Mouse (Mus musculus) heart, adult 11 months (tissue): ENCODE results near the gene Olfr373.

Experiments used
- DNase-seq: peaks from one replicate; pipeline ENCODE4 v3.0.0; 2022

The Olfr373 gene

DNA sequence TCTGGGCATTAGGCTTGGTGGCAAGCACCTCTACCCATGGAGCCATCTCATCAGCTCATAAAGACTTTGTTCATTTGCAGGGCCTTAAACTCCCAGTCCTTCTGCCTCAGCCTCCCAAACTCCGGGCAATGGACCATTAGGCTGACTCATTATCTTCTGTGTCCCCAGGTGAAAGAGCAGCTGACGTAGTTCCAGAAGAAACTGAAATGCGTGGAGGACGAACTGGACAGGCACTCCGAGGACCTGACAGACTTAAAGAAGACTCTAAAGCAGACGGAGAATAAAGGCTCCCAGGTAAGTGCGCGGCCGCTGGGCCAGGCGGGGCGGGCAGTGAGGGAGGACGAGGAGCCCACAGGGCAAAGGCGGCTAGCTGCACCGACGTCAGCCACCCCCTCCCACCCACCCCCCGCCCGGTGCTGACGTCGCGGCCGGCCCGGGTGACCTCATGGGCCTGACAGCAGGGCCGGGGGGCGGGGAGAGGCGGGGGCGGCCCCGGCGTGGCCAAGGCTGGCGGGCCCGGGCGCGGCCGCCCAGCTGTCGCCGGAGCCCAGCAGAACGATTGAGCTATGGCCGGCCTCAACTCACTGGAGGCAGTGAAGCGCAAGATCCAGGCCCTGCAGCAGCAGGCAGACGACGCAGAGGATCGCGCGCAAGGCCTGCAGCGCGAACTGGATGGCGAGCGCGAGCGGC, 51.9 kb downstream of the Olfr373 start, which contains the start of gene Tpm4:
Gene Tpm4 (plus strand): TSS at position 220 of the 690 bp plus-strand sequence.
- peak; percentile 99 for DNase-seq

DNA sequence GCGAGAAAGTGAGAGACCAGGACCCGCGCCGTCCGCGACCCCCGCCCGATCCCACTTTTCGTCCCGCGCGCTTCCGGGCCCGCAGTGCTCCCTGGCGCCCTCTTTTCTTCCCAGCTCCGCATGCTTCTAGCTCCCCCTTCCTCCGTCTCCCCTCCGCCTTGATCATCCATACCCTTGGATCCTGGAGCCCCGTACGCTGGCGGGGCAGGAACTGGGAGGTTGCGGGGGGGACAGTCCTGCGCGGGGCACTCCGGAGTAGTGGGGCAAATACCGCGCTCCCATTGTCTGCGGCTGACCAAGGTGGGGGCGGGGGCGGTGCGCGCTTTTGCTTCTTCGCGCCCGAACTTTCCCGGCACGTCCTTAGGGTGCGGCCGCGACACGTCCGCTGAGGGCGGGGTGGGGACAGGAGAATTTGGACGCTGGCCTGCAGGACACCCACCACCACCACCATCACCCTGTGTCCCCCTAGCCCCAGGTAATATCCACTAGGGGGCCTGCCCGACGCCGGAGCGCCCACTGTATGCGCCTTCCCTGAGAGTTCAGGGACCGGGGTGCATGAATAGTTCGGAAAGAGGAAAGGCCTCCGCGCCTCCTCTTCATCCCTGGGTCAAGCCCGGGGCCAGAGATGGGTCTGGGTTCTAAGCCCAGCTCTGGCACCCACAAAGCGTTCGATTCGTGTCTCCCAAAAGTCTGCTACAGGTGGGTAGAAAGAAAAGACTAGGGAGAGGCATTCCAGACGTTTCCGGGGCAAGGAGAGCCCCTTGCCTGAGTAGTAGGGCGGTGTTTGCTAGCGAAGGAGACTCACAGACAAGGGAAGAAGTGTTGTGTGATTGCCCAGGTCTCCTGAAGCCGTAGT, 52.7 kb downstream of the Olfr373 start:
- DNase-seq = peak; percentile 97

DNA sequence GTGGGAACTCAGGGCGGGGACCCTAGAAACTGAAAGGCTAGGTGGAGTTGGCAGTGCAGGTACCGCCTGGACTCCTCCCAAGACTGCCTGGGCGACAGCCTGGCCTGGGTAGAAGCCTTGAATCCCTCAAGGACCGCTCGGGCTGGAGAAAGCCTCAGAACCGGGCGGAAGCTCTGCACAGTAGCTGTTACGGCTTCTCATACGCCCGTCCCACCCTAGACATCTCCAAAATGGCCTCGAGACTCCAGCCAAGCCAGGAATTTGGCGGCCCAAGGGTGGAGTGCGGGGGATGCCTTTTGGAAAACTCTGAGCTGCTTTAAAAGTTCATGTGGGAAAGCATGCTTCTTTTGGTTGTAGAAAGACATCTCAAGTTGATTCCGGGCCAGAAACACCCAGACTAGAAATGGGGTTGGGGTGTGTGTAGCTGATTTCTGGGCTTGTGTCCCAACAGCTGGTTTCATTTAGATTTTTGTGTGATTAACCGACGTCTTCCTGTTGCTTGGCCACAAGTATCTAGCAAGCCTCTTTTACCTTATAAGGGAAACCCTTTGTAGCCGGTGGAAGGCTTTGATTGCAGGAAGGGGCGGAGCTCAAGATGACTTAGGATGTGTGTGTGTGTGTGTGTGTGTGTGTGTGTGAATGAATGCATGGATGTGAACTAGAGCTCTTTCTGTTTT, 53.5 kb downstream of the Olfr373 start:
- DNase-seq = peak; percentile 99

DNA sequence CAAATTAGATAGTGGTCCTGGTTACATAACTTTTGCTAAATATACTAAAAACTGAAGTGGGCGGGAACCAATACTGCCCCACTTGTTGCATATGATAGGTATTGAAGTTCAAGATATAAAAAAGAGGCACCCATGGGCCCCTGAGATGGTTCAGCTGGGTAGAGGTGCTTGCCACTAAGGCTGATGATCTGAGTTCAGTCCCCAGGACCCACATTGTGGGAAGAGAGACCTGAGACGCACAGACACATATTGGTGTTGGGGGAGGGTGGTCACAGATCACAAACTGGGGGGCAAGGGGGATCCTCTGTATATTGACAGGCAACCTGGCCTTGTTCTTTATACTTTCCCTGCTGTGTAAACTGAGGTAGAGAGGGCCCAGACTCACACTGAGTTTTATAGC, 54.5 kb downstream of the Olfr373 start:
- peak; percentile 93 for DNase-seq

DNA sequence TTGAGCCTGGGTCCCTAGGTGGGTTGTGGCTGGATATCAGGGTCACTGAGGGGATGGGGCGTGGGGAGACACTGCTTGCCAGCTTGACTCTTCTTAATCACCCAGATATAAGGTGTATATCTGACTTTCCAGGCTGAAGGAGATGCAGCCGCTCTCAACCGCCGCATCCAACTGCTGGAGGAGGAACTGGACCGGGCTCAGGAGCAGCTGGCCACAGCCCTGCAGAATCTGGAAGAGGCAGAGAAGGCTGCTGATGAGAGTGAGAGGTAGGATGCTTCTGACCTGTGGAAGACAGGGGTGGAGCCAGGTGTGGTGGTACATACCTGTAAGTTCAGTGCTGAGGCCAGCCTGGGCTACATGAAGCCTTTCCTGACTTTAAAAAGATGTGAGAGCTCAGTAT, 55.5 kb downstream of the Olfr373 start:
- DNase-seq = peak; percentile 91

DNA sequence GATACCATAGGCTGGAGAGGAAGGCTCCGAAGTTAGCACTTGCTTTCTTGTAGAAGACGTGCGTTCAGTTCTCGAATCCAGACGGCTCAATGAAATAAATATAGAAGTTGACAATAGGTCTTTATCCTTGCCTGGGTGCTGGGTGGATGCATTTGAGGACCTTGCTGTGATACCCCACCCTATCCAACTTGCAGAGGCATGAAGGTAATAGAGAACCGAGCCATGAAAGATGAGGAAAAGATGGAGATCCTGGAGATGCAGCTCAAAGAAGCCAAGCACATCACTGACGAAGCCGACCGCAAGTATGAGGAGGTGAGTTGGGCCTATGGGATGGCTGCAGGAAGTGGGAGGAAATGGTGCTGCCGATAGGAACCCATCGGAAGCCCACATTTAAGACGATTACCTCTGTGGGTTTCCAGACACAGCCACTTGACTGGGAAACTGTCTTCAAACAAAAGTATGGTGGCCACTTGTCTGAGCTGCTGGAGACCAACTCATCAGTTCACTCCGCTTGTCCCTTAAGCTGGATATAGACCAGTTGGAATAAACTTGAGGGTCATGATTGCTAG, 60.4 kb downstream of the Olfr373 start:
- DNase-seq = peak; percentile 66

DNA sequence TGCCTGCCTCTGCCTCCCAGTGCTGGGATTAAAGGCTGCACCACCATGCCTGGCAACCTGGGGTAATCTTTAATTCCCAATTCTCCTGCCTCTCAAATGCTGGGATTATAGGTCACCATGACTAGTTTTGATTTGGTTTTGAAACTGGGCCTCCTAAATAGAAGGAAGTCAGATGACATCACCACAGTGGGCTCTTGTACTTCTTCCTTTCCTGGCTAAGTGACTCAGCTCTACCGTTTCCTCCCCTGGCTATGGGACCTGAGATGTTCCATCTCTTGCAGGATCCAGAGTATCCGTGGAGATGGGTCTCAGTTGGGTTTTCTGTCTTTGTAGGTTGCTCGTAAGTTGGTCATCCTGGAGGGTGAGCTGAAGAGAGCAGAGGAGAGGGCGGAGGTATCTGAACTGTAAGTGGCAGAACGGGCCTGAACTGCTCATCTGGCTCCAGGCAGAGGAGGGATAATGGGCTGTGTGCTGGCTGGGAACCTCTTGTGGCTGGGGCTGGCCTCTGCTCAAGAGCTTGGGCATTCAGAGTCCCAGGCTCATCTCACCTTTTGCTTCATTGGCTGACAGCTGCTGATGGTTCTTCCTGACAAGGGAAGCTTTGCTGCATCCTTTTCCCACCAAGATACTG, 61.5 kb downstream of the Olfr373 start:
- peak; percentile 81 for DNase-seq

DNA sequence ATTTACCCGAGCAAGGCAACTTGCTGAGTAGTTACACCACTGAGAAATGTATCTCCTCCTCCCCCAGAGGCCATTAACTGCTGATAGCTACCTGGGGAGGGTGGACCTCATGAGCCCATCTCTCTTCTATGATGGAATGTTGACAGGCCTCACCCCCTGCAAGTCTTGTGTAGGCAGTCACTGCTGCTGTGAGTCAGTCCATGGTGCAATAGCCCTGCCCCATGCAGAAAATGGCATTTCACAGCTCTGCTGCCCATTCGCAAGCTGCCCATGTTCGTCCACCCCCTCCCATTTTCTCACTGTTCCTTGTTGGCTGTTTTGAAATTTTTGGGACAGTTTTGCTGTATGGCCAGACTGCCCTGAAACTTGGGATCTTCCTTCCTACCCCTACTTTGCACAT, 62.5 kb downstream of the Olfr373 start:
- DNase-seq = no peak

DNA sequence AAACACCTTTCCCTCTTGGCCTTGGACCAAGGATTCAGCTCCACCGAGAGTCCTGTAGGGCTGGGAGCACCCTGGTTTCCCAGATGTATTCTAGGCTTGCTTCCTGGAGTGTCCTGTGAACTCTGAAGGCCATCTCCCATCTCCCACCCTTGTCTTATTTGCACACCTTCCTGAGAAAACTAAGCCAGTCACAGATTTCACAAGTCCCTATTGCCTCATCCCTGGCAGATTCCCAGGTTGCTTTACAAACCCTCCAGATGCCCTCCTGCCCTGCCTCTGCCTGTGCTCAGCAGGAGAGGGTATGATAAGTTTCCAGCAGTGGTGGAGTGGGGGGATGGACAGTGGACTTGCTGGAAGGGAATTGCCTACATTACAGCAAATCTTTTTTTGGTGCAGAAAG, 63.1 kb downstream of the Olfr373 start:
- DNase-seq = no peak

DNA sequence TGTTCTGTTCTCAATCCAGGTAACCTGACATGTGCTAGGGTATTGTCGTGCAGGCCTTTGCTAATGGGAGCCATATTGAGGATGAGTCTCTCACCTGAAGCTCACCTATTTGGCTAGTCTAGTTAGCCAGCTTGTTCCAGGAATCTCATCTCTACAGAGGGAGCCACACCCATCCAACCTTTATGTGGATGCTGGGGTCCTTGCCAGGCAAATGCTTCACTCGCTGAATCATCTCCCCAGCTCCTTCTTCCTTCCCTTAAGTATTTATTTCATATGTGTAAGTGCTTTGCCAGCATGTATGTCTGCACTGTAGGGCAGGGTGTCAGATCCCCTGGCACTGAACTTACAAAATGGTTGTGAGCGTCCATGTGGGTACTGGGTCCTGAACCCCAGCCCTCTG, 63.6 kb downstream of the Olfr373 start:
- DNase-seq = no peak

DNA sequence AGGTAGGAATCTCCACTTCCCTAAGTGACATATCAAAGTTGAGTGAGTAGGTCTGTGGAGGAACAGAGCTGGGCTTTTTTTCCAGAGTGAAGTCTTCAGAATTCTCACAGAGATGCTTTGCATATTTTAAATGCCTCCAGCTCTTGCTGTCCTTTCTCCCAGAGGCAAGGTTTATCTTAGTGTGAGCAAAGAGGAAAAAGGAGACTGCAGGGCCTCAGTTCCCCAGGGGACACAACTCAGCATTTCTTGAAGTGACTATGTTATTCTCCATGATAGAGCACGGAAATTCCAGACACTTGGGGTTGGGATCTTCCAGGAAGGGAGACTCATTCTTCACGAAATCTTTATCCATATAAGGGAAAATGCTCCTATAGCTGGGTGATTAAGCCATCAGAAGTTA, 64.3 kb downstream of the Olfr373 start:
- no peak for DNase-seq

DNA sequence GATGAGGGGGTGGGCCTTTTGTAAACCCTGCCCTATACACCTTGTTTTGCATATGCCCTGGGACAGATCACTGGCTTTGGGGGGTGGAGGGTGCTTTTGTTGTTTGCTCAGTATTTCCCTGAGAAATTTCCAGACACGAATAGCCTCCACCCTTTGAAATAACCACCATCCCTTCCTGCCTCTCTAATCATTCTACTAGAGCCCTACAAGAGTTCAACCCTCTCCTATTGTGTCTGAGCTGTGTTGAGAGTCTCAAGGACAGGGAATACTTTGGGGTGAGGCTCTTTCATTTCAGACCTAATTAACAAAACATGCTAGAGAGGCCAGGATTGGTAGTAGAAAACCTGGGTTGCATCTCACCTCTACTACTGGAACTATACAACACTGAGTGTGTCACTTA, 66.1 kb downstream of the Olfr373 start:
- DNase-seq = no peak

DNA sequence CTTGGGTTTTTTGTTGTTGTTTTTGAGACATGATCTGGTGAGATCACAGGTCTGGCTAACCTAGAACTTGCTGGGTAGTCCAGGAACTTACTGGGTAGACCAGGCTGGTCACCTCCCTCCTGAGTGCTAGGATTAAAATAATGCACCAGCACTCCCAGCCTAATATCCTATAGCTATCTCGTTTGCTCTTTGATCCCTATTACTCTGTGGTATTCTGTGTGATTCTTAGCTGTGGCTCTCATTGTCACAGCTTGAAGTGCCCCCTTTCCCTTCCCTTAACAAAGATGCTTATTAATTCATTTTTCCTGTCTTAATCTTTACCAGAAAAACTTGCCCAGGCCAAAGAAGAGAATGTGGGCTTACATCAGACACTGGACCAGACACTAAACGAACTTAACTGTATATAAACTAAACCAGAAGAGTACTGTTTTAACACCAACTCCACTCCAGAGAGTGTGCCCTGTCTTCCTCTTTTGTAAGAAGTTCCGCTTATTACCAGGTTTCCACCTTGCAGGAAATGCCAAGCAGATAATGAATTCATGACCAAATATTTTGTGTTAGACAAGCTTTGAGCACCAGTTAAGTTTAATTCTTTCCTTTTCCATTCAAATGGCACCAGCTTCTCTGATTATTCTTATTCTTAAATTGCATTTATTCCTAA, 68.6 kb downstream of the Olfr373 start:
- DNase-seq = no peak
